Mouse (Mus musculus) G1E (cell line): Measurements from ENCODE around the gene Kcnj6. TPM values are rescaled to one million over a fixed set of nuclear protein-coding genes. Genes with fewer than 3 reads are reported as not detected.

ENCODE experiments used
- ATAC-seq: 2 replicates; pipeline ENCODE4 v1.8.0; 2016; ENCODE audit warnings: mild to moderate bottlenecking; ENCODE audit not compliant: insufficient number of reproducible peaks, poor library complexity, low FRiP score, severe bottlenecking; ENCODE audit errors: extremely low read depth
- DNase-seq: peaks from one replicate; pipeline ENCODE4 v3.0.0; 2012; ENCODE audit warnings: low spot score
- H3K27me3 ChIP-seq: 2 replicates; pipeline ENCODE4 v1.6.1; 2012; ENCODE audit warnings: mild to moderate bottlenecking, low read length, inconsistent platforms; ENCODE audit not compliant: insufficient read depth
- H3K36me3 ChIP-seq: replicated peaks from 2 replicates; pipeline ENCODE3; 2012; ENCODE audit warnings: mild to moderate bottlenecking, inconsistent platforms
- H3K4me1 ChIP-seq: 2 replicates; pipeline ENCODE4 v1.6.1; 2012; ENCODE audit warnings: low read depth, low read length, inconsistent platforms, mixed read lengths; ENCODE audit not compliant: insufficient read depth
- H3K4me3 ChIP-seq: 2 replicates; pipeline ENCODE4 v1.5.1; 2012; ENCODE audit warnings: low read depth, mild to moderate bottlenecking, inconsistent platforms, low read length, moderate library complexity, mixed read lengths
- H3K9me3 ChIP-seq: replicated peaks from 2 replicates; pipeline ENCODE4 v1.6.1; 2012; ENCODE audit warnings: inconsistent platforms
- CTCF ChIP-seq: IDR thresholded peaks from 2 replicates; pipeline ENCODE4 v1.5.1; 2012; ENCODE audit warnings: low read depth, low read length, inconsistent platforms, mixed read lengths
- GATA1 ChIP-seq: IDR thresholded peaks from 2 replicates; pipeline ENCODE4 v1.6.1; 2012; ENCODE audit warnings: borderline replicate concordance, low read length, inconsistent platforms, mixed read lengths
- GATA2 ChIP-seq: IDR thresholded peaks from 2 replicates; pipeline ENCODE4 v1.6.1; 2012; ENCODE audit warnings: low read depth, low read length, inconsistent platforms, borderline replicate concordance
- POLR2AphosphoS5 ChIP-seq: IDR thresholded peaks from 2 replicates; pipeline ENCODE4 v1.6.1; 2012; ENCODE audit warnings: low read depth, low read length, inconsistent platforms; ENCODE audit not compliant: insufficient replicate concordance
- TAL1 ChIP-seq: conservative IDR thresholded peaks from 2 replicates; pipeline ENCODE4 v1.6.1; 2012; ENCODE audit warnings: low read depth, low read length, inconsistent platforms, mixed read lengths
- polyA plus RNA-seq: library from polyadenylated mRNA; stranded (reverse); fragments of >175 nt; gene quantifications from 2 replicates; pipeline ENCODE4 v1.2.3, GENCODE M21; 2012
- total RNA-seq, 2 experiments: library from RNA; stranded (forward) in 1 of 2; stranded (reverse) in 1 of 2; fragments of 200-1000 nt in 1 of 2; fragments of >200 nt in 1 of 2; fragmentation: Nextera tagmentation in 1 of 2; gene quantifications; 2 replicates each; pipeline ENCODE4 v1.2.3; 2014 to 2017

The Kcnj6 gene
- total and polyA plus RNA-seq, 3 experiments = 0.22 TPM; not detected in 2

DNA sequence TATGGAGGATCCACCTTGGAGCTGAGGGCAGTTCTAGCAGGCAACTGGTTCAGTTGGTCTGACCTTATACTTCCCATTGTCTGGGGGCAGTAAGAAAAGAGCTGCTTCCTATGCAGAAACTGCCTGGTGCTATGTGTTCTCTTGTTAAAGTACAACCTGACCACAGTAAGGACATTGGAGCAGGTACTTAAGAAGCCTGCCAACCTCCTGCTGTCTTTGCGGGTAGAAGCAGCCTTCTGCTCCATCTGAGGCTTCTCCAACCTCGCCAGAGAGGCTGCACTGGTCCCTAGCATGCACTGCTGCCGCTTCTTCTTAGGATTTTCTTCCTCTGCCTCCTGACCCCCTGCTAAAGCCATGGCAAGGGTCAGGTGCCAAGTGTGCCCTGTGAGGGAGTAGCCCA lies 113.6 kb downstream of the Kcnj6 start:
- ATAC-seq = no peak
- no peaks in the 10 kb centered on the region for H3K4me1 ChIP-seq
- TF ChIP-seq POLR2AphosphoS5 = no peak
- no peak for TF ChIP-seq CTCF
- TF ChIP-seq GATA2 = no peak
- no peak for TF ChIP-seq GATA1

DNA sequence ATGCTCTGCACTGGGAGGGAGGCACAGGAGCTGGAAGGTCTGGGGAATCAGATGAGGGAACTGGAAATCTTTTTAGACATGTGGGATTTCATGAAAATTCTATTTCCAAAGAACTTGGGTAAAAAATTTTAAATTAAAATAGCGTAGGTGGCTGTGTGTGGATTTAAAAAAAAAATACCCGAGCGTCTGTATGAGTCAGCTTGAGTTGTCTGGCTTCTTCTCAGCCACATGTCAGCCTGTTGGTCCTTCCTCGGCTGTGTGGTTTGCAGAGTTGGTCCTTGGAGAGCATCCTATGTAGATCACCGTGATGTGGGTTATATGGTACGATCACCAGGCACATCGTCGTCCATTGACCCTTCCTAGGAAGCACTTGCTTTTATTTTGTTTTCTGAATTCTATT lies 114.3 kb downstream of the Kcnj6 start:
- Histone ChIP-seq H3K4me3 (no peak overlapping the region), H3K27me3 (no peaks in the 10 kb centered on the region), H3K9me3 (peaks cover 5% of the 10 kb centered on the region), H3K4me1 (no peaks in the 10 kb centered on the region), H3K36me3 (no peaks in the 10 kb centered on the region)
- no peak for ATAC-seq
- no peak for DNase-seq
- no peak for TF ChIP-seq GATA1

More for the DNA sequence above, 113.6 kb downstream of the Kcnj6 start:
- Histone ChIP-seq H3K27me3 (no peaks in the 10 kb centered on the region), H3K9me3 (peaks cover 5% of the 10 kb centered on the region), H3K4me3 (no peak overlapping the region), H3K36me3 (no peaks in the 10 kb centered on the region)
- DNase-seq = no peak

DNA sequence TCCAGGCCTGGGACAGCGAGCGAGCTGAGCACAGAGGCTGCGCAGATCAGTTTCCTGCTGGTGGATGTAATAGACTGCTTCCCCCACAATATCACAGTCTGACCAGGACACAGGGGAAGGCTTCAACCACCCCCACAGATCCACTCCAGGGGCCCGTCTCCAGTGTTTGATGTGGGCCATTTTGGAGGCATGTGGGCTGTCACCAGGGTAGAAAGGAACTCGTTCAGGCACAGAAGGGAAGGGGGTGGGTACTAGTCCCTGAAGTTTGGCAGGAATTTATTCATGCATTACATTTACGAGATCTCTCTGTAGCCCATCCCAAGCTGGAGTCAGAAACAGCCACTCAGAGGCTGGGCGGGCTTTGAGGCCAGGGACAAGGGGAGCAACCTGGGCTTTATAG lies 115.4 kb downstream of the Kcnj6 start:
- ATAC-seq (no peak), DNase-seq (no peak)
- Histone ChIP-seq H3K36me3 (no peaks in the 10 kb centered on the region), H3K27me3 (no peaks in the 10 kb centered on the region), H3K9me3 (peaks cover 5% of the 10 kb centered on the region), H3K4me1 (no peaks in the 10 kb centered on the region), H3K4me3 (no peak overlapping the region)
- no peak for TF ChIP-seq POLR2AphosphoS5
- TF ChIP-seq GATA2 = no peak
- TF ChIP-seq TAL1 = no peak
- no peak for TF ChIP-seq CTCF
- TF ChIP-seq GATA1 = no peak

DNA sequence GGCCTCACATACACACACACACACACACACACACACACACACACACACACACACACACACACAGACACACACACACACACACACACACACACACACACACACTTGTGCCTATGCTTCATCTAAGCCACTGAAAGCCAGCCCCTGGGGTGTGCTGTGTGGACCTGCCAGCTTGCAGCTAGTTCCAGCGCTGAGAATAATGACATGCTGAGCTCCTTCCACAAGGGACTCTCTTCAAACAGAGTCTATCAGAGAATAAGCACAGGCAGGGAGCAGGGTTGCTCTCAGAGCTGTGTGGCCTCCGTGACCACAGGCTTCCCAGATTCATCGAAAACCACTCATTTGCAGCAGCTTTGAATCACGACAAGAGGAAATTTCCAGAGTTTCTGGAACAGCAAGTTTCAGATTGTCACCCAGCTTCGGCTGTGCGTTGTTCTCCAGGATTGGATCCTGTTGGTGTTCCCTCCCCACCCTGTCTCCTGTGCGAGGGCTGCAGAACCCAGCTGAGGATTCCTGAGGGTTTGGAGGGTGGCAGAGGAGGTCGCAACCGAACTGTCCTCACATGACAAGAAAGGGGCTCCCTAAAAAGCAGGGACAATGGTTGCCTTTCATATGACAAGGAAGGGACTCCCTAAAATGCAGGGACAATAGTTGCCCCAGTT lies 124.8 kb downstream of the Kcnj6 start:
- H3K9me3 ChIP-seq = no peaks in the 10 kb centered on the region; the same call in 1 of the 2 replicates
- no peaks in the 10 kb centered on the region for H3K36me3 ChIP-seq
- H3K4me3 ChIP-seq = no peak overlapping the region
- ATAC-seq (no peak), DNase-seq (no peak)
- no peak for TF ChIP-seq CTCF
- TF ChIP-seq TAL1 = no peak
- TF ChIP-seq GATA1 = no peak
- no peak for TF ChIP-seq GATA2
- no peak for TF ChIP-seq POLR2AphosphoS5
- H3K27me3 ChIP-seq = no peaks in the 10 kb centered on the region
- H3K4me1 ChIP-seq = no peaks in the 10 kb centered on the region

DNA sequence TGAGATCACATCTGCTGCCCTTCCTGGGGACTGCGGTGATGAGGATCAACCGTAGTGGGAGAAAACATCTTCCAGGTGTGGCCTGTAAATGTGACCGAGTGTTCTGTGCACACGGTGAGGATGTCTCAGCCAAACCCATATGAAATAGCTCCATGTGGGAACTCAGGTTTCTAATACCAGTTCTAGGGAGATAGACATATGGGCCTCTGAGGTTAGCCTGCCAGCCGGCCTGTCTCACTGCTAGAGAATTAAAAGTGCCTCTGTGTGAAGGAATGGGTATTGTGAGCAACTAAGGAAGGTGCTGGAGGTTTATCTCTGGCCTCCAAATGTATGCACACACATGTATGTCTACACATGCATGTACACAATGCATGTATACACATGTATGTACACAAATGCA lies 129.1 kb downstream of the Kcnj6 start:
- no peak overlapping the region for H3K4me3 ChIP-seq
- no peak for TF ChIP-seq GATA2
- no peak for TF ChIP-seq POLR2AphosphoS5
- no peak for TF ChIP-seq TAL1
- TF ChIP-seq CTCF = no peak
- no peak for TF ChIP-seq GATA1
- H3K27me3 ChIP-seq = no peaks in the 10 kb centered on the region
- H3K9me3 ChIP-seq = peaks cover 2% of the 10 kb centered on the region; the same call in 1 of the 2 replicates
- no peak for ATAC-seq
- no peaks in the 10 kb centered on the region for H3K36me3 ChIP-seq
- no peak for DNase-seq
- H3K4me1 ChIP-seq = no peaks in the 10 kb centered on the region

DNA sequence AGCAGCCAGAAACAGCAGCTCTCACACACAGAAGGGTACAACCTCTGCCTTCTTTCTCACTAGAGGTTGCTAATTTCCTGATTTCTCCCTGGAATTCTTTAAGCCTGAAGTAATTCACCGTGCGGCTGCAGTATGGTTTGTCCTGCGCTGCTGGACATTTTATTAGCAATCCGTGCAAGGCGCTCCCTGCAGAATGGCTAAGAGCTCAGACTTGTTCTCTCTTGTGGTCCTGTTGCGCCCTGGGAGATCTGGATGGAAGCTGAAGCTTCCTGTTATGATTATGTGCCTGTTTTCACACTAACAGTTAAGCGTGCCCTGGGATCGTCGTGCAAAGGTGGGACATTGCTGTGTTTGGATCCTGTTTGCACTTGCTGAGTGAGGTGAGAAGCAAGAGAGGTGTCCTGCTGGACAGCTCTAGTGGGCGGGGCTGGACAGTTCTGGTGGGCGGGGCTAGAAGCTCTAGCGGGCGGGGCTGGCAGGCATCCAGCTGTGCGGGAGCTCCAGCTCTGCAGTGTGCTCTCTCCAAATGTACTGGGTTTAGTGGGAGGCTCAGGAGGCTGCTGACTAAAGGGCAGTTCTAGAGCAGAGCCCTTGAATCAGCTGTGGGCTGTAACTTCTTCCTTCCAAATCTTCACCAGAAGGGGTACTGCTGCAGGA lies 131.1 kb downstream of the Kcnj6 start:
- TF ChIP-seq TAL1 = no peak
- no peak for TF ChIP-seq GATA2
- no peak for TF ChIP-seq CTCF
- no peak for TF ChIP-seq GATA1
- TF ChIP-seq POLR2AphosphoS5 = no peak
- ATAC-seq = no peak
- Histone ChIP-seq H3K27me3 (no peaks in the 10 kb centered on the region), H3K4me3 (no peak overlapping the region), H3K36me3 (no peaks in the 10 kb centered on the region), H3K9me3 (peaks cover 2% of the 10 kb centered on the region; the same call in 1 of the 2 replicates), H3K4me1 (no peaks in the 10 kb centered on the region)
- DNase-seq = no peak
